Mouse (Mus musculus): ENCODE results near the gene Gm8180. TPM values are rescaled to one million over a fixed set of nuclear protein-coding genes. Genes with fewer than 3 reads are reported as not detected.

Gm8180 gene
- polyA plus RNA-seq, 1 experiment from 2014 or later = not detected

Other genes starting within 250 kb of the Gm8180 start
- gene Gm5799, start 241.2 kb downstream of the Gm8180 start, polyA plus RNA-seq (2015; fragmentation: Nextera tagmentation; extraction: Ambion mirVana) = not detected in 2 replicates
- gene Gm17654, start 205.6 kb downstream of the Gm8180 start, polyA plus RNA-seq (2015; fragmentation: Nextera tagmentation; extraction: Ambion mirVana) = not detected in 2 replicates
- gene Gm10375, start 176.7 kb downstream of the Gm8180 start, polyA plus RNA-seq (2015; fragmentation: Nextera tagmentation; extraction: Ambion mirVana) = not detected in 2 replicates
- gene Gm8165, start 107.5 kb downstream of the Gm8180 start, polyA plus RNA-seq (2015; fragmentation: Nextera tagmentation; extraction: Ambion mirVana) = not detected in 2 replicates
- 0.34 and 0.49 TPM in 2 replicates for gene Gm7324, start 86.9 kb downstream of the Gm8180 start, polyA plus RNA-seq (2015; fragmentation: Nextera tagmentation; extraction: Ambion mirVana)
- 0.09 TPM in 1 of 2 replicates, not detected in the other for gene Gm16506, start 57.3 kb downstream of the Gm8180 start, polyA plus RNA-seq (2015; fragmentation: Nextera tagmentation; extraction: Ambion mirVana)
- 0.10 TPM in 1 of 2 replicates, not detected in the other for gene Gm6526, start 36.9 kb downstream of the Gm8180 start, polyA plus RNA-seq (2015; fragmentation: Nextera tagmentation; extraction: Ambion mirVana)
- gene Ear1, start 90.8 kb upstream of the Gm8180 start, polyA plus RNA-seq (2015; fragmentation: Nextera tagmentation; extraction: Ambion mirVana) = not detected in 2 replicates
- not detected in 2 replicates for gene Ear10, start 138.8 kb upstream of the Gm8180 start, polyA plus RNA-seq (2015; fragmentation: Nextera tagmentation; extraction: Ambion mirVana)
- gene Gm8113, start 140.6 kb upstream of the Gm8180 start, polyA plus RNA-seq (2015; fragmentation: Nextera tagmentation; extraction: Ambion mirVana) = 26.1 and 28.5 TPM in 2 replicates
- not detected in 2 replicates for gene Ang5, start 172.3 kb upstream of the Gm8180 start, polyA plus RNA-seq (2015; fragmentation: Nextera tagmentation; extraction: Ambion mirVana)
- not detected in 2 replicates for gene Ang6, start 217.5 kb upstream of the Gm8180 start, polyA plus RNA-seq (2015; fragmentation: Nextera tagmentation; extraction: Ambion mirVana)